Mouse (Mus musculus) kidney, postnatal 14 days (tissue): Measurements from ENCODE around the gene Zdhhc17.

Source experiments
- DNase-seq: peaks from one replicate; pipeline ENCODE4 v3.0.0; 2022; ENCODE audit warnings: mixed read lengths

The Zdhhc17 gene

GRCm38 (mm10) chr10:111004220-111004619 lies 5.7 kb downstream of the Zdhhc17 start:
- DNase-seq, result no peak

DNA sequence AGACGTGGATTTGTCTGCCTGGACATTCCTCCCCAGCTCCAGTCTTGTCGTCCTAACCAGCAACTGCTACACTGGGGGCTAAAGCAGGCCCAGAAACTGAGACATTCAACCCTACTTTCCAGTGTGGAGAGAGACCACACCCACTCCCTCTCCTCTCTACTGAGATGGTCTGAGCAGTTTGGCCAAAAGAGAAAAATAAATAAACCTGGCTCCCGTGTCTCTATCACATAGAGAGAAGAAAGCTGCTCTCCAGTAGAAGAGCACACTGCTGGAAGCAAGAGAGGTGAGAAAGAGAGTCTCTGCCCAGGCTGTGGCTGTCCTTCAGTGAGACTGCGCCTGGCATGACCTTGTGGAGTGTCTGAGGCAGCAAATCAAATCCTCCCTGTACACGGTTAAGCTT lies 10.7 kb downstream of the Zdhhc17 start:
- no peak for DNase-seq

DNA sequence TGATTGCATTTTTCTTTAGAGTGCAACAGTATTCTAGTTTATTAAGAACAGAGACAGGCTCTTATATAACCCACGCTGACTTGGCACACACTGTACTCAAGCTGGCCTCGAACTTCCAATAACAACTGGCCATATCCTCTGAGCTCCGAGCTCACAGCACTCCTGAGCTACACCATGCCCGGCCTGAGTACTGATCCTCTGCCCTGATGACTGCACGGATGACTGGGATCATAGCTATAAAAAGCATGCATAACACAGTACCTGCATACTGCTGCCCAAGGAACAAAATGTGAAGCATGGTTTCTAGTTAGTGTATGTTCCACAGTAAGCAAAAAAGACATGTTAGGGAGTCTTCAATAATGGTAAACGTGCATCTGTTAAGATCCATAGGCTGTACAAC lies 12.8 kb downstream of the Zdhhc17 start:
- DNase-seq, result no peak

GRCm38 (mm10) chr10:110994761-110995160 lies 15.2 kb downstream of the Zdhhc17 start:
- no peak for DNase-seq

DNA sequence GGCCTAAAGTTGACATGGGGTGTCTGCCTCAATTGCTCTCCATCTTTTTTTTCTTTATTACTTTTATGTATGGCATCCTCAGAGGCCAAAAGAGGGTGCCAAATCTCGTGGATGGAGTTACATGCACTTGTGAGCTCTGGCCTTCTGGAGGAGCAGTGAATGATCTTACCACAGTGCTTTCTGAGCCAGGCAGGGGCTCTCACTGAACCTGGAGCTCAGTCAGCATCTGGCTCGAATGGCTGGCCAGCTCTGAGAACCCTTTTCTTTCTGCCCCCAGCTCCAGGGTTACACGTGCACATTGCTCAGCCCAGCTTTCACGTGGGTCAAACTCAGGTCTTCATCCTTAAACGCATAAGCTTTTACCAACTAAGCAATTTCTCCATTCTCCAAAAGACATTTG lies 16.7 kb downstream of the Zdhhc17 start:
- no peak for DNase-seq

GRCm38 (mm10) chr10:110992047-110992431 lies 17.9 kb downstream of the Zdhhc17 start:
- peak; percentile 35 for DNase-seq

GRCm38 (mm10) chr10:110991307-110992046 lies 18.5 kb downstream of the Zdhhc17 start:
- DNase-seq, result no peak

DNA sequence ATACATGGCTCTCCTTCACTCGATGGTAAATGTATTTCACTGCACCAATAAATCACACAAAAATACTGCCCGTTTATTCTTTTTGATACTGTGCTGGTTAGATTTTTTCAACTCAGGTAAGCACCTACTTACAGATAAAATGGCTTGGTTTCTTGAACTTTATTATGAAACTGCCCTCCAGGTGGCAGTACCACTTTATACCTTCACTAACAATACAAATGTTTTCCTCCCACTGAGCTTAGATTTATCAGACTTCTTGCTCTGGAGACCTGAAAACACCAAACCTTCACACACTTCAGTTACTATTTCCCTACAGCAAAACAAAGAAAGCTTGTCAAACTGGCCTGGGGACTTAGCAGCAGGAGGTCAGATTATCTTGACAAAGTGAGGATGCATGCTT lies 20.2 kb downstream of the Zdhhc17 start:
- peak; percentile 54 for DNase-seq

DNA sequence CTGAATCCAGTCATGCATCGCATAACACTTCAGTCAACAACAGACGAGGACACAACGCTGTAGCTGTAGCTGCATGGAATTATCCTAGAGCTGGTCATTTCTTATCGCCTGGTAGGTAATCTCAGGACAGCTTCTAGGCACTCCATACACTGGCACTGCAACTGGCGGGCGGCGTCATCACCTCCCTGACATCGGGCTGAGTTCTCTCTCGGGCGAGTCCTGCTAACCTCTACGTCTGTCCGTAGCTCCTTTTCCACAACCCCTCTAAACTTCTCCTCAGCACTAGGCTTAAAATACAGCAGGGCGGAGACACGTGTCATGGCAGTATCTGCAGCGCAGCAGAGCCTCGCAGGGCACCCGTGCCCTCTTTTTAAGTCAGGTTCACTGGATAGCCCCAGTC lies 23.3 kb downstream of the Zdhhc17 start:
- DNase-seq, result no peak

GRCm38 (mm10) chr10:110982771-110983170 lies 27.2 kb downstream of the Zdhhc17 start:
- DNase-seq, result peak; percentile 38

GRCm38 (mm10) chr10:110980441-110980840 lies 29.5 kb downstream of the Zdhhc17 start:
- DNase-seq, result peak; percentile 37

DNA sequence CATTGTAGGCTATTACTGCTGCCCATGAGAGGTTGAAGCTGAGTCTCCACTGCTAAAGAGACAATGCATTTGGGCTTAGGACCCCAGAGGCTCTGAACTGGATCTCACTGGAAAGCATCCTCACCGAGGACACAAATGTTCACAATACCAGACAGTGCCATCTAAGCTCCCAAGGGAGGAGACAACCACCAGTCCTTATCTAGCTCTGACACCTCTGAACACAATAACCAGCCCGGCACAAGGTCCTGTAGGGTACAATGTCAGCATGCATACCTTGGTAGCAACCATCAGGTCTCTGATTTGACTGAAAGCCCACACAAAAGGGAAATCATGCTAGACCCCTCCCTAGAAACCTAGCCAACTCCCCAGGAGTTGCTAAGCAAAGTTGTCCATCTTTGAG lies 30.5 kb downstream of the Zdhhc17 start:
- no peak for DNase-seq

- no peak for DNase-seq
Observed at GRCm38 (mm10) chr10:110977379-110977778, 32.6 kb downstream of the Zdhhc17 start.

DNA sequence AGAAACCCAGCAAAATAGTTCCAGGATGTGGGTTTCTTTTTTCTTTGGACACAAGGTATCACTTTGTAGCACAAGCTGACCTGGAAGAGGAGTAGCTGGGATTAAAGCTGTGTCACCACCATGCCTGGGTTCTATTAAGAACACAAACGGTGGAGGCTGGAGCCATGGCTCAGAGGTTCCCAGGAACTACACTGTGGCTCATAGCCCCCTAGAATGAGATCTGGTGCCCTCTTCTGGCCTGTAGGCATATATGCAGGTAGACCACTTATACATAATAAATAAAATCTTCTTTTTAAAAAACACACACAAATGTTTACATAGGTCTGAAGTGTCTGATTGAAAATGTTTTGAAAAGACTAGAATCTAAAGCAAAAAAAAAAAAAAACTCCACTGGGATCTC lies 33.9 kb downstream of the Zdhhc17 start:
- DNase-seq, result no peak

GRCm38 (mm10) chr10:110974885-110975284 lies 35.1 kb downstream of the Zdhhc17 start:
- no peak for DNase-seq

- peak; percentile 71 for DNase-seq
Observed at GRCm38 (mm10) chr10:110974463-110974862, 35.5 kb downstream of the Zdhhc17 start.

DNA sequence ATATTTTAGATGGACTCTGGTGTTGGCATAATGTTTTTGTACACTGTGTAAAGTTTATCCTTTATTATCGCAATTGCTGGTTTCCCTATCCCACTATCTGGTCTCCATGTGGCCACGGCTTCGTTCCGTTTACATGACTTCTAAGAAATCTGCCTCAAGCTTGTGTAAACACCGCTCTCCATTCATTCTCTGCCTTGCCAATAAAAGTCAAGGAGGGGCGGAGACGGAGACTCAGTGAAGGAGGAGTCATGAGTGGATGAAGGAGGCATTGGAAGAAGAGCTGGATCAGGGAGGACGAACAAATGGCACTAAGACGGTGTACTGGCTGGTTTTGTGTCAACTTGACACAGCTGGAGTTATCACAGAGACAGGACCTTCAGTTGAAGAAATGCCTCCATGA lies 37.9 kb downstream of the Zdhhc17 start:
- no peak for DNase-seq

DNA sequence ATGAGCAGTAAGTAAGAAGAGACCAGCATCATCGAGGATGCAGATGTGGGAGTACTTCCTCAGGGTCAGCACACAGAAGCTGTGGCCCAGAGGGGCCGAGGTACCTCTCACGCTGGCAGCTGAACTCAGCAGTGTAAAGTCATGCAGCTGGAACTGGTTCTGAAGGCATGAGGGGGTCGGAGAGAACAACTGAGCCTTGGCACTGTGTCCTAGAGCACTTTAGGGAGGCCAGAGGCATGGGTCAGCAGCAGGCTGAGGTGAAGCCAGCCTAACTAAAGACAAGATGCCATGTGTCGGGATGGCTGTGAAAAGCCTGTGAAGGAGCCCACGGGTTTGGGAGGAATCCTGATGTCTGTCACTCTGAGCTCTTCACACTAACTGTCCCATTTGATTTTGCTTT lies 38.5 kb downstream of the Zdhhc17 start:
- no peak for DNase-seq

- no peak for DNase-seq
Observed at GRCm38 (mm10) chr10:110971044-110971443, 38.9 kb downstream of the Zdhhc17 start.

DNA sequence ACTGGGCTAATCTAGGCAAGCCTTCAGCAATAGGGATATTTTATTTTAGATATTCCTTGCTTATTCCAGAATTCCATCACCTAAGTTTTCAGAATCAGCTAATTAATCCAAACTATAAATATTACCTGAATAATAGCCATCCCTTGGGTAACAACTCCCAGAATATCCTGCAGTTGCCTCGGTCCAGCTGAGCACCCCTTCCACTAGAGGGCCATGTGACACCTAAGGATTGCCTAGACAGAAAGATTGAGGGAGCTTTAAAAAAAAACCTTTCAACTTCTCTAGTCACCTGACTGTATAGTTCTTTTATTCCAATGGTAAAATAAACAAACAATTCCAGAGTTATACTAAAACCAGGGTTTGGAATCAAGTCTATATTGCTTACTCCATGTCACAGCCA lies 47.8 kb downstream of the Zdhhc17 start:
- no peak for DNase-seq

- no peak for DNase-seq
Observed at GRCm38 (mm10) chr10:110960841-110961240, 49.1 kb downstream of the Zdhhc17 start.

GRCm38 (mm10) chr10:110959781-110960180 lies 50.2 kb downstream of the Zdhhc17 start:
- DNase-seq, result no peak

DNA sequence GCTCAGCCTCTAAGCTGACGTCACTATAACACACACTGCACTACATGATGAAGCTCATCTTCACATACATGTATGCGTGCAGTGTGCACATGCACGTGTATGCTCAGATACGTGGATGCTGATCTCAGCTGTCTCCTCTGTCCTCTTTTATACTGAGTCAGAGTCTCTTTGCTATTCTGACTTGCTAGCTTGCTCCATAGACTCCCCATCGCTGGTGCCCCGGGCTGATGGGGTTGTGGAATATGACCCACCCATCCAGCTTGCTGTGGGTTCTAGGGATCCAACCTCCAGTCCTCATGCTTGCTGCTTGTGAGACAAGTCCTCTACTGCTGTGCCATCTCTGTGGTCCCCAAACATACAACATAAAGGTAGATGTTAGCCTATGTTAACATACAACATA lies 51.1 kb downstream of the Zdhhc17 start:
- no peak for DNase-seq

DNA sequence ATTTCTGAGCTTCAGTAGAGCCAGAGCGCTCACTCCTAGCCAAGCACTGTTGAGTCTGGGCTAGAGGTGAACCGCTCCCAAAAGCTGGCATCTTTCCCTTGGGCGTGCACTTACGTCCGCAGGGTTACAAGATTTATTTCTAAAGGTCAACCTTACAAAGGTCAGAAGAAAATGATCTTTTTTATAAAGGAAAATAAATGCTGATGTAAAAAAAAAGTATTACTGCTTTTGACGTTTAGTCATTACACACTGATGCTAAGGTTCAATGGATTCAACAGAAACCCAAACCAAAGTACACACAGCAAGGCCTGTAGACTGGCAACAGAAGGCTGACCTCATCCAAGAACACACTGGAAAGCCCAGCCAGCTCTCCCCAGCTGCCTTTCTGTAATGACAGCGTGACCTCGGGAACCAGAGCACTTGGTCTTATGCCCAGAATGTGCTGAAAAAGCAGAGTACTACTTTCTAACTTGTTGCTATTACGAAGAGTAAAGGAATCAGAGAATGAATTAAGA lies 56.9 kb downstream of the Zdhhc17 start:
- DNase-seq, result peak; percentile 93

DNA sequence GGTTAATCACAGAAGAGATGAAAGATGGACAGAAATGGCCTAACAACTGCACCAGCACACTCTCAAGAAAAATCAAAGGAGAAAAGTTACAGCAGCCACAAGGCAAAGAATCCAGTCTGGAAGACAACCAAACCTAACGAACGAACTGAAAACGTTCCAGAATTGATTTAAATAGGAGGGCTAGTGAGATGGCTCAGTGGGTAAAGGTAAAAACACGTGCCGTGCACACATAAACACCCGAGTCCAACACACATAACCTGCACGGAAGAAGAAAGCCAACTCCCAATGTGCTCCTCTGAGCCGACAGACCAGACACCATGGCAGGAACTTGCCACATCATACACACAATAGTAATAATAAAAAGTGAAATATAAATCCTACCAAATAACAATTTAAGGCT lies 57.7 kb downstream of the Zdhhc17 start:
- no peak for DNase-seq
